Mouse (Mus musculus) gastrocnemius, postnatal 36 days (tissue): ENCODE results near the gene Nrip1. TPM values are rescaled to one million over a fixed set of nuclear protein-coding genes. Genes with fewer than 3 reads are reported as not detected.

ENCODE experiments used
- DNase-seq, 2 experiments: peaks; one replicate each; pipeline ENCODE4 v3.0.0; 2022
- intact Hi-C: fragments of 180-260 bp; cut with DNase I; formaldehyde crosslinking; loops from one replicate; pipeline ENCODE4 v1.15.1; 2025
- total RNA-seq, 2 experiments: library from RNA; stranded (reverse); gene quantifications; 2 replicates each; pipeline ENCODE4 v1.2.3; 2021

Nrip1 gene
- total RNA-seq, 2 experiments from 2014 or later, result 38.2 to 40.5 TPM

DNA sequence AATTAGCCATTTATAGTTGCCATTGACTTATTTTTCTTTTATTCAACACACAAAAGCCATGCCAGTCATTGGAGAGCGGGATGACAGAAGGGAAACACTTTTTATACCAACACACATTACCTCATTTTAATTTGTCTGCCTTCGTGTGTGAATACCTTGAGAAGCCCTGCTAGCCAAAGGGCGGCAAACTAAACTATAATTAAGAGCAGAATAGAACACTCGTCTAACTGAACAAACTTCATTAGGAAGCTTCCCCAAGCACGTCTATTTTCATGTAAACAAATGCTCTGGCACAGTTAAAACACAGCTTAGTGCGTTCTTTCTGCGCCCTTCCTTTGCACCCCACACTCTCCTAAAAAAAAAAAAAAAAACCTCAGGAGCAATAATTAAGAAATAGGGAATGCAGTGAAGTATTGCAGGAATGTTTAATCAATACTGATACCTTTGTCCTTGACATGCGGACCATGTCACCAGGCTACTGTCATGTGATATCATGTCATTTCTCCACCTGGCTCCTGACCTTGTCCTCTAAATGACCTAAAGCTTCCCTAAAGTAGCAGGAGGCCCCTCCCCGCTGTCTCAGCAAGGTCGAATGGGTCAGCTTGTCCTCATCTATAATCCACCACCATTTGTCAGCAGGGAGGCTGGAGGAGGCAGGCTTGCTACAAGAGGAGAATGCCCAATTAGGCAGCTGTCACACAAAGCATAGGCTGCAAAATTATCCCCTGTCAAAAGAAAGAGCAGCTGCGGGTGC is 54.1 kb downstream of the Nrip1 start:
- DNase-seq, result no peak
- intact Hi-C loops, result loop anchor here (10.0 kb wide), 1 partner anchor 115 kb away; no protein-coding TSS in a partner anchor

DNA sequence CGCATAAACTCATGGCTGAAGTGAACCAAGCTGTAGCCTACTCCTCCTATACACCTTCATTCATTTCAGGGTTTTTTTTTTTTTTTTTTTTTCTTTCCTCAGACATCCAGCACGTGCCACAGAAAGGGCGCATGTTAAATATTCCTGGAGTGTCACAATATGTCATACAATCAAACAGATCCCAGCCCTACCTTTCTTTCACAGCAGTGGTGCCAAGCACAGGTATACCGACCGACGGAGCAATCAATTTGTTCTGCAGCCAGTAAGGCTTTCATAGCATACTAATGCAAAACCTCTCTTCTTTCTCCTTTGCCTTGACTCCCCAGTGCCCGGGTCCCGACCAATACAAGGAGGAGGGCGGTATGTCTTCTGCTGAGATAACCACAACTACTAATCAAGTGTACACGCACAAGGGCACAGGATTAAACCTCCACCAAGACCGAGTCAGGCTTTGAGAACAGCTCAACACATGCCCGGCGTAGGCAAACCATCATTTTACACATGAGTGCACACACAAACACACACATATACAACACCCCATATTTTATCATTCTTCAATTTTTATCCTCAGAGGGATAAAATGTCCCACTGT is 55.2 kb downstream of the Nrip1 start:
- intact Hi-C loops, result no loop called here
- DNase-seq, result no peak

DNA sequence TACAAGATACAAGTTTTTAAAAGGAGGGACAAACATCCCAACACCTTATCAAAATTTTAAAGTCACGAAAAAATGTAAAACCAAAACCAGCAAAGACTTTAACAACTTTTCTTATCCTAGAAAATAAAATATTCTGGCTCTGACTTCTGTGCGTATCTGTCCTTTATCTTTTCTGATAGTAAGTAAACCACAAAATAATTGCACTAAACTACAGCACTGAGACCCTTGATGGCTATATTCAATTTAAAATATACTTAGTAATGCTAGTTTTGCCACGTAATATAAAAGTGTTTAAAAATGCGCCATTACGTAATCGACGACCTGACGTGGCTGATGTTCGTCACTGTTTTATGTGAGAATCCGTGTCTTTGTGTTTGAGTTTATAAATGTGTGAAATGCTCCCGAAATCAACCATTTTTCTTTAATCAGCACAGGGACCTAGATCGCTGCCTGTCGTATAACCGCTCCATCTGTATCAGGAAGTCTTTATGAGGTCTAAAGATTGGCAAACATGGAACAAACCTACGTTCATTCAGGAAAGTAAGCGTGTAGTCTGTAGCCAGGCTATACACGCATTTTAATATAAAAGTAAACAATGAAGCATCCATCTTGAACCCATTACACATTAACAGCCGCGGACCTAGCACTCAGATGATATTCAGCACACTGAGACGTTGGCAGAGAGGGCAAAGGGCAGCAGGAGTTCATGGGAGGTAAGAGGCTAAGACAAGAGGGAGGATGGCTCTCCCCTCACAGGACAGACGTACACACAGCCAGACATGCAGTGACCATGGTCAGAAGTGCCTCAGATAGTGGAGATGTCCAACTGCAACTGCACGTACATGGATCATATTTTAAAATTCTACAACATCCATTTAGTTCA is 56.4 kb downstream of the Nrip1 start:
- no peak for DNase-seq
- intact Hi-C loops, result no loop called here

DNA sequence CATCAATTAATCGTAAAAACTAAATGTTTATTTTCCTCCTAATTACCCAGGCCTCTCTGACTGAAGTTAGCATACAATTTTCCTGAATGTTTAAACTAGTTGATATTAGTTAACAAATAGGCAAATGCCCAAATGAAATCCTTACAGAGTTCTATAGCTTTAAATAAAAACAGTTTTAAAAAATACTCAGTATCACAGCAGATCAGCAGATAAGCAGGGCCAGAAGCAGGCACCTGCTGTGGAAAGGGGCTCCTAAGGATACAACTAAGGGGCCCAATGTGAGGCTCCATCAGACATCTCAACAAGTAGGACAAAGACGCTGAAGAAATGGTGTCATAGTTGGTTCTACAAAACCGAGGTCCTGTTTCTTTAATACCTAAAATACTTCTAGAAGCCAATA is 58.0 kb downstream of the Nrip1 start:
- no peak for DNase-seq
- intact Hi-C loops, result no loop called here

DNA sequence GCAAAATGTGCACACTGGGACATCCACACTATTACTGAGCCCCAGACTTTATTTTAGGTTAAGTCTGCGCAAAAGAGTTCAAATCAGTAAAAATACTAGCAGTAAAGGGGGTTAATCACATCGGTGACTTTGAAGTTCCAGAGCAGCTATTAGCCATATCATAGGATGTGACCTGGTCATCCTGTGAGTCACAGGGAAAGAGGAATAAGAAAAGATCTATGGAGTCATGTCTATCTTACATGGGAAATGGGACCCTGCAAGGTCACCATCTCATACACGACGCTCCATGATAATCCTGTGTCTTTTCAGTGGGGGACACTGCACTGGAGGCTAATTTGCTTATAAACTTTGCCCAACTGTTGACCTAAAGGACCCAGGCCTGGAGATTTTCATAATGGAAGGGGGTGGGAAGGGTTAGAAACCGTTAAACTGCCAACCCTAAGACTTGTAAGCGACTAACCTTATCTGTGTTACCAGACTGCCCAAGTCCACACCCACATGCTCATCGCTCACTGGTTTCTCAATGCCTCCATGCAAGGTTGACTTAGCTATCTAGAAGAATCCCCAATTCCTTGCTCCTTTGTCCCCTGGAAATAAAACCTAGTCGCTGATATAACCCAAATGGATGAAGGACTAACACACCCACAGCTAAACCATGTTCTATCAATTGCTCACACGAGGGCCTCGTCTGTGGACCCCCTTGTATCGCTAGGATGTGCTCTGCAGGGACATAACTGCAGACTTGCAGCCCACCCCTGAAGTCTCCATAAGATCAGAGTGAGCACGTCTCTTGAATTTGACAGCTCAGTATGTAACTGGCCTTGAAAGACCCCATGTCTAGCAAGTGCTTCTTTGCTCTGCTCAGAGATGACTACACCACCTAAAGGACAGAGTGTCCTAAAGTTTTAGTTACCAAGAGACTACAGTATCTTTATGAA is 59.3 kb downstream of the Nrip1 start:
- no peak for DNase-seq
- intact Hi-C loops, result no loop called here

DNA sequence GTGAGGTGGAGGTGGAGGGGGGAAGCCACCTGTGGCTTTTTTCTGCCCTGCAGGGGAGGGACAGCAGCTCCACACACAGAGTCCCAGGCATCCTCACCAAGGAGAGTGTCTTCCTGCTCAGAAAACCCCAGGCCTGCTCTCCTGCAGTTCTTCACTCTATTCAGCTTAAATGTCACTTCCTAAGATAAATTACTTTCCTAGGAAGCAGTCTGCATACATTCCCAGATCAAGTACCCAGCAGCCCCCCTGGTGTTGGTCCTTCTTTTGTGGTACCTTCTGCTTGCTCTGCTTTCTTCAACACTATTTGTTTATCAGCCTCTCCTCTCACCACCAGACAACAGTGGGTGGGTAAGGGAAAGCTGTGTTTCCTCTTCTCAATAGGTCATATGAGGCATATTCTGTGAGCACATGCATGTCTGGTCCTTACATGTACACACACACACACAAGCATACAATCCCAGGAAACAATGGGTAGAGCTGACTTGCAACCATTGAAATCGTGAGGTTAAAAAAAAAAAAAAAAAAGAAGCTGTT is 60.7 kb downstream of the Nrip1 start:
- no peak for DNase-seq
- intact Hi-C loops, result no loop called here

DNA sequence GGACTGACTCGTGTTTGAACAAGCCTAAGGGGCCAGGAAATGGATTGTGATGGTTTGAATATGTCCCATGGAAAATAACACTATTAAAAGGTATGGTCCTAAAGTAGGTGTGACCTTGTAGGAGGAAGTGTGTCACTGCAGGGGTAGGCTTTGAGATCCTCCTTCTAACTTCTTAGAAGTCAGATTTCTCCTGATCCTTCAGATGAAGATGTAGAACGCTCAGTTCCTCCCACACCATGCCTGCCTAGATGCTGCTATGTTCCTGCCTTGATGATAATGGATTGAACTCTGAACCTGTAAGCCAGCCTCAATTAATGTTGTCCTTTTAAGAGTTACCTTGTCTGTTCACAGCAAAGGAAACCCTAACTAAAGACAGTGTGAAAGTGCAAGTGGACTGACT is 62.8 kb downstream of the Nrip1 start:
- DNase-seq, result no peak
- intact Hi-C loops, result no loop called here

DNA sequence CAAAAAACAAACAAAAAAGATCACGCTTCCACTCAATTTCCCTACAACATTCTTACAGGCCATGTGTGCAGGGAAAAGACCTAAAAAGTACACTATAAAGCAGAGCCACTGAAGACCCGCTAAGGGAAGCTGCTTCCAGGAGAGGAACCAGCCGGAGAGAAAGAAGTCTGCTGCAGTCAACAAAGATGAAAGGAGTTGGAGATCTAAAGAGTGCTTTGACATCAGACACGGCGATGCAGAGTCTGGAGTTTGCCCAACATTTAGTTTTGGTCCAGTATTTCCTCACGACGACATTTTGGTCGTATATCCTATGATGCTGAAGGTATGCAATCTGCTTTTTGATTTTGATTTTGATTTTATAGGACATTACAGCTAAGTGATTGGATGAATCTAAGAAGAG is 63.3 kb downstream of the Nrip1 start:
- DNase-seq, result no peak
- intact Hi-C loops, result no loop called here

DNA sequence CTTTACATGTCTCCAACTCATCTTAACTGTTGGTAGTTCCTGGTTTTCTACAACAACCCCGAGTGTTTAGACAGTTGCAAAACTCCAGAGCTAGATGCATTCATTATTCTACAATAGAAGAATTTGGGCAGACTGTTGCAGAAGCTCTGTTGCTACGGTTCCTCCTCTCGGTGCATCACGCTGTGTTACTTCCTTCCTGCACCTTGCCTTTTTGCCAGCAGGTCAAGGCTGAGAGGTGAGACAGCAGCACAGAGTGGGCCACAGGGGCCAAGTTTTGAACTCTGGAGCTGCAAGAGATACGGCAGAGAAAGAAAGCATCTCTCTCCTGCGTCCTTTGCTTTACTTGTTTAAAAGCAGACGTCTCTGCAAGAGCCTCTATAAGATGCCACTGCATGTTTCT is 64.3 kb downstream of the Nrip1 start:
- DNase-seq, result no peak
- intact Hi-C loops, result no loop called here

DNA sequence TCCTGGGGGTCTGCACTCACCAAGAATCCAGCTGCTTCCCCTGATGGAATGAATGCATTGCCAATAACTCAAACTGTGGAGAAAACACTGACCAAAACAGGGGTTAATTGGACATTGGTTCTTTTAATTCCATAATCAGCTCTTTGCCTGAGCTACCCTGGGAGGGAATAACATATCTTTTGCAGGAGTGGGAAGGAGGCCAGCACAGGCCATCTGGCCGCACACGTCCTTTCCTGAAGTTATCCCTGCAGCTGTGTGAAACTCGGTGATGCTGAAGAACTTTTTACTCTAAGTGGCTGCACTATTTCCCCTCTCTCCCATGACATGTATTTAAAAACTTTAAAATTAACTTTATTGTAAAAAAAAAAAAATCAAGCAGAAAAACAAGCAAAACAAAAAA is 66.6 kb downstream of the Nrip1 start:
- intact Hi-C loops, result no loop called here
- DNase-seq, result no peak

DNA sequence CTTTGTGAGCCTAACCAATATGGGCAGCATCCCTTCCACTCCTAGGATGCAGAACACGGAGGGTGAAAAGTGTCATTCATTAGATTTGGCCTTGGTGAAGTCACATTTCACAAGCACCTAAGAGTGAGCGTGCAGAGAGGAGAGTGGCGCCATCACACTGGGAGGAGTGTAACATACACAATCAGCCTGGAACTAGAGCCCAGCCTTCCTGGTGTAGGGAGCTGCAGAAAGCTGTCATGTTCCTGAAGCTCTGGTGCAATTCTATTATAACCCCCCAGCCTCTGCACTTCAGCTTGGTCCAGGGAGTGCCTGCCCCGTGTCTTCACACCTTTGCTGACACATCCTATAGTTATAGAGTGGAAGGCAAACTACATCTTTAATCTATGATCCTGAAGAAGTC is 67.2 kb downstream of the Nrip1 start:
- intact Hi-C loops, result no loop called here
- DNase-seq, result no peak

DNA sequence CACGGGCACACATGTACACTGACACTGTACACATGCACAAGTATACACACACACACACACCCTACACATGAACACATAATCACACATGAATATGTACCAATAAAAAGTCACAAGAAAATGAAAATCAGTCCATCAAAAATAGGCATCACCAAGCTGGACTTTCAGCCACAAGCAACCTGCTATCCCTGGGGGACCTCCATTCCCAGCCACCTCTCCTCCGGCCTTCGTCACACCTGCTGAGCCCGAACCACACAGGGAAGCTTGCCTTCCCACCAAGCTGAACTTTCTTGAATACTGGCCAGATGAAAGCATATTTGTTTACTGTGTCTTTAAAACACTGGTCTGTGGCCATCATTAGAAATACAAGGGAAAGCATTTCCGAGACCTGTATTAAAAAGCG is 70.2 kb downstream of the Nrip1 start:
- intact Hi-C loops, result no loop called here
- DNase-seq, result no peak

DNA sequence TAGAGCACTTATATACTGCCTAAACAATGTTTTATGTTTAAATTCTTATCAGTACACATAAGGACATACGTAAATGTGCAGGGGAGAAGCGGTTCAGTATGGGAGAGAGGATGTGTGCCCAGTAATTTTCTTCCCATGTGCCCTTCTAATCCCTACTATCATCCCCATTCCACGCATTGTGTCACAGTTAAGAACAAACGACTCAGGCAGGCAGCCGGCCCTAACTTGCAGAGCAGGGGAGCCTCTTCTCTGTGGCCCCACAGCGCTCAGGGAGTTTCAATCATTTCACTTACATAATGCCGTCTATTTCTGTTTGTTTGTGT is 71.9 kb downstream of the Nrip1 start:
- intact Hi-C loops, result no loop called here
- no peak for DNase-seq

DNA sequence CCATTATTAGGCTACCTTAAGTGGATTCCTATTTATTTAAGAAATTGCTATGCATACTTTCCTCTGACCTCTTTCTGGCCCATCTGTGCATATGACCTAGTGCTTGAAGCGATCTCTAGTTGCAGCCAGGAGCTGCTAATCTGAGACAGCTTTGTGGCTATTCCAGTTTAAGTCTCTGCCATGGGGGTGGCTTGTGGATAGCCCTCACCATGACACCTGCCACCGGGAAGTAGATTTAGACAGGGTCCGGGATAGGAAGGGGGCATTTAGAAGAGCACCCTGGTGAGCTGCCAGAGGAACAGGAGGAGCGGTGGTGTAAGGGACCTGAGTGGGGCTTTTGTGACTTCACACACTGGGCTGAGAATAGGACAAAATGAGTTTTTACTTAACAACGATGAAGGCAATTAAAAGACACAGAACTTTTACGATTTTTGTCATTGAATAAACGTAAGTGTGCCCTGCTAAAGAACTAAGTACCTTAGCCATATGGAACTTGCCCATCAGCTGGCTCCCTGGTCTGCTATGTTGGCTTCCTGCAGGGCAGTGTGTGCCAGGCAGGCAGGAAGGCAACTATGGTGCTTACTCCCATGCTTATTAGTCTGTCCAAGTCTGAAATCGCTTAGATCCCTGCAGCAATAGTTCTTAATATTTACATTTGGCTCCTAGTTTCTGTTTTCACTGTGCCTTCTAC is 72.4 kb downstream of the Nrip1 start:
- no peak for DNase-seq
- intact Hi-C loops, result no loop called here

DNA sequence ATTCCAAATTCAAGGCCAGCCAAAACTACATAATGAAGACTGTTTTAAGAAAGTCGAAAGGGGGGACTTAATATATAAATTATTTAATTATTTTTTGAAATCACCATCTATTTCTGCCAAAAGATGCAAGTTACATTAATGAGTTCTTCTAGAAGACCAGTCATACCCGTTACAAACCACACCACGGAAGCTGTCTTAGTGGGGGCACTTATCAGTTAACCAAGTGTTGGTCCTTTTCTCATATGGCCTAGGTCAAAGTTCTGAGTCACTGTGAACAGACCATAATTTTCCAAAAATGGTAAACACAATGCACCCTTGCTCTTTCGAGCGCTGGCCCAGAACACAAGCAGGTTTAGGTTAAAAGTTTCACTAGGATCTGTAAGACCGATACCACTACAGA is 73.2 kb downstream of the Nrip1 start:
- intact Hi-C loops, result no loop called here
- DNase-seq, result no peak

DNA sequence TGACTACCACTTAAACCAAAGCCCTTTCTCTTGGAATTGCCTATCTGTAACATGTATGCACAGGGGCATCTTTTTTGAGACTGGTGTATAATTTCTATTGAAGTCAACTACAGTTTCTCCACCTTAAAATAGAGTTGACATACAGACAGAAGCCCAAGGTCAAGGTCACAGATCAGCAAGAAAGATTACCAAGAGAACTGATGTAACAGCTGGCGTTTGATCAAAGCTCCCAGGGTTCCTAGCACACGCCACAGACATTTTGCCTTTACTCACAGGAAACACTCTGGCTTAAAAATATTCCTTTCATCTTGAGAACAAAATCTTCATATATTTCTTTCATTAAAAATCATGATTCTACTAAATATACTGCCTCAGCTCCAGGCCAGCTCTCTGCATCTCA is 74.1 kb downstream of the Nrip1 start:
- intact Hi-C loops, result no loop called here
- DNase-seq, result no peak

DNA sequence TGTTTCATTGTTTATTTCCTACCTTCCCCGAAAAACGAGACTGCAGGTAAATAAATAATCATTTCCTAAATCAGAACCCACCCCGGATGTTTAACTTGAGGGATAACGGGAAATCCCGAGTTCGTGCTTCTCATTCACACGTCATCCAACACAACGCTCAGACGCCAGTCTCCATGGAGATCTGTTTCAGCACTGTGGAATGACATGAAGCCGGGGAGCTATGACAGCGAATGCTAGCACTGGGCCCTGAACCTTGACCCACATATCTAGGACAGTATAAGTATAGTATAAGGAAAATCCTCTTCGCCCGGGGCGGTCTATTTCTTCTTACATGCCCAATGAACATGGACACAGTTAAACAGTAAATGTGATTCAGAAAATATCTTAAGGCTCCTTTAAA is 78.3 kb downstream of the Nrip1 start:
- intact Hi-C loops, result no loop called here
- no peak for DNase-seq

DNA sequence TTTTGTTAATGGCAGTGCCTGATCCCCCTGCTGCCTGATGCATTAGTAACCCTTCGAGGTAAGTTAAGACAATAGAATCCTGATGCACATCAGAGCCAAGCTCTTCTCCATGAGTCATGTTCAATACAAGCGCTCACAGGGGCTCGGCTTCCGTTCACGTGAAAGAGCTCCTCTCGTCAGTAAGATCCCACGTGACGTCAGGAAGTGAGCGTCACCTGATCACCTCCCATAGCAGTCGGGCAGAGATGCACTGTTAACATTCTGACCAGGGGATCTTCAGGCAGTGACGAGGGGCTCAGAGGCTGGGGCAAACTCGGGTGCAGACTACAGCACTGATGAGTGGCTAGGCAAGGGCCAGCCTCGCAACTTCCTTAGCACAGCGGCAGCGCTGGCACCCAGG is 79.1 kb downstream of the Nrip1 start:
- intact Hi-C loops, result no loop called here
- DNase-seq, result no peak

DNA sequence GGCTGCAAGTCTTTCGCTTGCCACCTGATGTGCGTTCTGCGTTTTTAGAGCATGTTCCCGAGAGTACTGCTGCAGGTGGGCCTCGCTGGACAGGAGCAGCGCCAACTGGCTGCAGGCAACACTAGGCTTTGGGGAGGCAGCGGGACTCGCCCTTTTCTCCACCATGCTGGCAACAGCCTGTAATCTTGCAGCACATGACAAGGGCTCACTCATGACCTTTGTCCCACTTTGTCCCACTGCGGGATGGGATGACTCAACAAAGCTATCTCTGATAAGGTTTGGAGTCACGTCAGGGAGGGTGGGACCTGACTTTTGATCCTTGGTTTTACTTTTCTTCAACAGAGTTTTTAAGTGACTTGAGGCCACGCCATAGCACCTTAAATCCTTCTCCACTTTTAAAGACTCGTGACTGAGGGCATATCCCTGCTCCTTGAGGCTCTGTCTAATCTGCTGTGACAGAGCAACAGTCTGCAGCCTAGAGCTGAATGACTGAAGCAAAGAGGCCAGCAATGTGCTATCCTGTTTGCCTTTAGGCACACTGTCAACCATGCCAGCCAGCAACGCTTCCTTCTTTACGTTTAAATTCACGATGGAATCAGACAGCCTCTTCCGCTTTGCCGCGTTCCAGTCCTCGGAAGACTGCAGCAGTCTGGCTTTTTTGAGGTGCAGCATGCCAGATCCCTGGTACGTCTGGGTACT is 79.7 kb downstream of the Nrip1 start:
- DNase-seq, result no peak
- intact Hi-C loops, result no loop called here
